Mouse (Mus musculus) megakaryocyte, adult 5-6 weeks (primary cell): ENCODE measurements around the gene Mtmr12. TPM values are rescaled to one million over a fixed set of nuclear protein-coding genes. Genes with fewer than 3 reads are reported as not detected.

Experiments
- ATAC-seq: 2 replicates; pipeline ENCODE4 v1.8.0; 2016; ENCODE audit warnings: mild to moderate bottlenecking, inconsistent platforms; ENCODE audit not compliant: poor library complexity, severe bottlenecking
- total RNA-seq, 2 experiments: library from RNA; stranded (forward) in 1 of 2; stranded (reverse) in 1 of 2; fragments of 153-499, 151-499 nt in 1 of 2; fragments of 221-1000, 200-1000 nt in 1 of 2; gene quantifications; 2 replicates each; pipeline versions ENCODE4 v1.2.3 to v1.2.4; 2015 to 2017

The Mtmr12 gene
- total RNA-seq, 2 experiments from 2014 or later: 17.4 to 20.6 TPM

DNA sequence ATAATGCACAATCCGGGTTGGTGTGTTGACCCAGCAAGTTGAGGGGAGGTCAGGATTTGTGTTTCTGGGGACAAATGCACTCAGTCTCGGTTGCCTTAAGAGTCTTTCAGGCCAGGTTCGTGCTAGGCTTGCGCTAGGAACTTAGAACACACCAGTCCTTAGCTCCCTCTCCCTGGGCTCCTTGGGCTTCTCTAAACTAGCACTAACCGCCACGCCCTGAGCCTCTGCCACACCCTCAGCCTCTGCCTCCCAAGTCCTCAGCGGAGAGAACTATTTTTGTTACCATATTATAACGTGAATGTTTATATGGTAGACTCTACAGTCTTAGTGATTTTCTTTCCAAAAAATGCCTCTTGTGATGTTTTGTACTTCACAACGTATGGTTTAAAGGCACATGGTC, 66.5 kb downstream of the Mtmr12 start:
- no peak for ATAC-seq

DNA sequence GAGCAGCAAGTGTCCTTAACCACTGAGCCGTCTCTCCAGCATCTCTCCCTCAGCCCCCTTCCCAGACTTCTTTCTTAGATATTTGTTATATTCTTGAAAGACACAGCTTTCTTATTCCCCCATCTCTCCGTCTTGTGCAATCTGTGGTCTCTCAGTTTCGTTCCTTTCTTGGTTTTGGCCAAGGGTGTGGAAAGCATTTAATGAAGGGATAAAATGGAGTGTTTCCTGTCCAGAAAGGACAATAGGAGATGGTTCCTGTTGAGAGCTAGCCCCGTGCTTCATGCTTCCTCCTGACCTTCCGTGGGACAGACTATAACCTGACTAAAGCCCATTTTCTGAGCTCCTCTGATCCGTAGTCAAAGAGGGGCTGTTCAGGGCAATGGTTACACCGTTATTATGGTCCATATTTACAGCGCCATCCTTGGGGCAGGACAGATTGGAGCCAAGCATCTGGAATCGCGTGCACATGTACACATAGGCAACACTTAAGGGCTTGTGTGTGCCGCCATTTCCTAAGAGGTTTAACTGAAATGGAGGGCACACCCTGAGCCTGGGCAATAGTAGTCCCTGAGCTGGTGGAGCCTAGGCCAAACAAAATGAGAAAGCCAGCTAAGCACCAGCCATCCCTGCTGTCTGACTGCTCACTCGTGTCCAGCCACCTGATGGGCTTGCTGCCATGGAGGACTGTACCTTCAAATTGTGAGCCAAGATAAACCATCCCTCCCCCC, 68.7 kb downstream of the Mtmr12 start:
- peak; percentile 67 for ATAC-seq

DNA sequence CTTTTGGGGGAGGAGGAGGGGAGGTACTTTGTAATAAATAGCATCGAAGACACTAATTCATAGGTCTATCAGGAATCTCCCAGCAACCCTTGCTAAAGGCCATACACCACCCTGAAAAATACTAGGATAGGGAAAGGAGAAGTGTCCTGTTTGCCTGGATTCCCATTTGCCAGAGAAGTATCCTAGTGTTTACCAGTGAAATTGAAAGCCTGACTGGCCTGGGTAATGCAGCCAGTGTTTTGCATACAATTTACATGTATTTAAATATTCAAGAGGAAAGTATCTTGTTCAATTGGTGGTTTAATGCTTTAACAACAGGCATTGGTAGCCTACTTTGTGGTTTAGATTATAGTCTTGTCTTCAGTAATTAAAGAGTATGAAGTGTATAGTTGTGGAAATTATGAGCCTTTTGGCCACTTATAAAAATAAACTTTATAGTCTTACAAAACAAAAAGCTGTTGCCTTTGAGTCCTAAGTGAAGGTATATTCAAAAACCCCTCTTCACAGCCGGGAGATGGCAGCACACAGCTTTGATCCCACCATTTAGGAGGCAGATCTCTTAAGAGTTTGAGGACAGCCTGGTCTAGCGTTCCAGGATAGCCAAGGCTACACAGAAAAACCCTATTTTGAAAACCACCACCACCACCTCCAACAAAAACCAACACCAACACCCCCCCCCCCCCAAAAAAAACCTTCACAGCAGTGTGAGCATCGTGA, 69.4 kb downstream of the Mtmr12 start:
- ATAC-seq: no peak

DNA sequence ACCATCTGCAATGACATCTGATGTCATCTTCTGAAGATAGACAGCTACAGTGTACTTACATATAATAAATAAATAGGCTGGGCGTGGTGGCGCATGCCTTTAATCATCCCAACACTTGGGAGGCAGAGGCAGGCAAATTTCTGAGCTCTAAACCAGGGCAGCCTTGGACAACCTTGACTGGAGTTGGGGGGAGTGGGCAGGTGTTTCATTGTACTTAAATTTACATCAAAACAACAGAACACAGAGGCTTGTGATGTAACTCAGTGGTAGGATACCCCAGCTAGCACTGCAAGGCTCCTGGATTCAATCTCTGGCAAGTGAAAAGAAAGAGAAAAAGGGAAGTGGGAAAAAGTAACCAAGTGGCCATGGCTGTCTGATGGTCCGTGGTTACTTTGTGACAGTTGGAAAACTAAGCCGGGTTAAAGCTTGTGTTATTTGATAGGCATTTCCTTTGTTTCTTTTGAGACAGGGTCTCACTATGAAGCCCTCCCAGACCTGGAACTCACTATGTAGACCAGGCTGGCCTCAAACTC, 70.3 kb downstream of the Mtmr12 start:
- ATAC-seq: peak; percentile 61

DNA sequence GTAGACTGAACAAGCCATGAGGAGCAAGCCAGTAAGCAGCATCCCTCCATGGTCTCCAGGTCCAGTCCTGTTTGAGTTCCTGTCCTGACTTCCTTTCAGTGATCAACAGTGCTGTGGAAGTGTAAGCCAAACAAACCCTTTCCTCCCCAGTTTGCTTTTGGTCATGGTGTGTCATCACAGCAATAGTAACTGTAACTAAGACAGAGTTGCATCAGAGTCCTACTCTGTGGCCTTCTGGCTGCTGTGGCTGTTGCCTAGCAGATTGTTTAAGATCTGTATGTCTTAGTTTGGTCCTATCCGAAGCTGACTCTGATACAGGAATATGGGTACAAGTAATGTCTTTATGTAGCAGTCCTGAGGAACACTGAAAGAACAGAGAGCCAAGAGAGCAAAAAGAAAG, 75.0 kb downstream of the Mtmr12 start:
- ATAC-seq: no peak

DNA sequence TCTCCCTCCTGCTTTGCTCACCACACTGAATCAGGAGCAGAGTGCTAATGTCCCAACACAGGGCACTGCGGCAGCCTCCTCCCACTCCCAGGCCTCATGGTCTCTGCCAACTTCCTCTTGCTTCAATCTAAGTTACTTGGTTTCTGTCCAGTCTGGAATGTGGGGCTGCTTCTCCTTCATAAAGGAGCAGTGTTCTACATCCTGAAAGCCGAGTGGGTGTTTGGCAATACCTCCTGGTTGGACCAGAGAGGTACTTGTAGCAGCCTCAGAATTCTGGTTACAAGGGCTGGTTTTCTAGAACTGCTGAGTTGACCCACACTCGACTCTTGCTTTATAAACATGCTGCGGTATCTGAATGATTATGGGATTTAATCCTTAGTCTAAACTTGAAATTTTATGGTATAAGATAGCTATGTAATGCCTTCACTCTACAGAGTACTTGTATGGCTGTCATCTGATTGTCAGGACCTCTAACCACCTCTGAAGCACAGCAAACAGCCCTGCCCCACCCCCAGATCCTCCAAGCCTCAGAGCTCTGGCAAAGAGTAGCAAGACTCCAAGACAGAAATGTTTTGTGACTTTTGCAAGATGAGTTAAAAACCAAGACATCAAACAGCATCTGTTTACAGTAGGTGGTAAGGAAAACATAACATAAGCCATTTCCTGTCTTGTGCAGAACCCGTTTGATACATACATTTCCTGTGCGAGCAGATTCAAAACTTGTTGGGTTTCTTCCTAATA, 80.1 kb downstream of the Mtmr12 start:
- peak; percentile 52 for ATAC-seq

DNA sequence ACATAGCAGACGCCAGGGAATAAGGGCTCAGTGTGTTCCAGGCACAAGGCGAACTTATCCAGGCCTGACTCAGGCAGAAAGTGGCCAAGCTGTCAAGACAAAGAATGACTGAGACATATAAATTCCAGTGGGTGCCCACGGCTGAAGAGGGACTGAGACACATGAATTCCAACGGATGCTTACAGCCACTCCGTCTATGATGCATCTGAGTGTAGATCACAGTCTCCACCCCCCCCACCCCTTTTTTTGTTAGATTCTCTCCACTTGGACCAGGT, 80.6 kb downstream of the Mtmr12 start:
- no peak for ATAC-seq

DNA sequence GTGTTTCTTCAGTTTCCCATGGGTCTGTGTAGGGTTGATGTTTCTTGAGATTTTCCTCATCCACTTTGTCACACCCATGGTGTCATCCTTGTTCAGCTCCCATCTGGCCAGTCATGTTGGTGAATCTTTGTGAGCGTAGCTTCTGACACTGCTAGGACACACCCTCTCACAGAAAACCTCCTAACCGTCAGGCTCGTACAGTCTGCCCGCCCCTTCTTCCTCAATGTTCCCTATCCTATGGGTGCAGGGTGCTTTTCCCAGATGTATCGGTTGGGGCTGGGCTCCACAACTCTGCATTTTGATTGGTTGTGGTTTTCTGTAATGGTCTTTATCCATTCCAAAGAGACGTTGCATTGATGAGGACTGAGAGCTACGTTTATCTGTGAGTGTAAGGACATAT, 85.5 kb downstream of the Mtmr12 start:
- ATAC-seq: no peak

DNA sequence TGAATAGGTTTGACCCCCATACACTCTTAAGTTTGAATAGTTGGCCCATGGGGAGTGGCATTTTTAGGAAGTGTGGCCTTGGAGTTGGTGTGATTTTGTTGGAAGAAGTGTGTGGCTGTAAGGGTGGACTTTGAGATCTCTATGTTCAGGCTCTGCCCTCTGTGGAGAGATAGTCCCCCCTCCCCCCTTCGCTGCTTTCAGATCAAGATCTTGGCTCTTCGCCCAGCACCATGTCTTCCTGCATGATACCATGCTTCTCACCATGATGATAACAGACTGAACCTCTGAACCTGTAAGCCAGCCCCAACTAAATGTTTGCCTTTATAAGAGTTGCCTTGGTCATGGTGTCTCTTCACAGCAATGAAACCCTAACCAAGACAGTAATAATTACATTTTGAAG, 86.9 kb downstream of the Mtmr12 start:
- no peak for ATAC-seq

DNA sequence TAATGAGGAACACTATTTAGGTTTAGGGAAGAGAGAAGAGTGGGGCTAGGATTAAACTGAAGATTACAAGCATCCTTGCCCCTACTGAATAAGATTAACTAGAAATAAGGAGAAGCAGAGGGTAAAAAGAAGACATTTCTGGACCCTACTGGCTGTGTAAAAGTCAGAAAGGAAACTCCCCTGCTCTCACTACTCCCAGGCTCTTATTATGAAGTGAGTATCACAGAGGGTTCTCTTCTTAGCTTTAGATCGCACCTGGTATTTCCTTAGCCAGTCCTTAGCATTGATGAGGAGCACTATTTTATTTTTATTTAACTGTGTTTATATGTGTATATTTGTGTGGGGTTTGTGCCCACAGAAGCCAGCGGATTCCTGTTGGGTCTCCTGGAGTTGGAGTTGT, 91.4 kb downstream of the Mtmr12 start:
- ATAC-seq: no peak

DNA sequence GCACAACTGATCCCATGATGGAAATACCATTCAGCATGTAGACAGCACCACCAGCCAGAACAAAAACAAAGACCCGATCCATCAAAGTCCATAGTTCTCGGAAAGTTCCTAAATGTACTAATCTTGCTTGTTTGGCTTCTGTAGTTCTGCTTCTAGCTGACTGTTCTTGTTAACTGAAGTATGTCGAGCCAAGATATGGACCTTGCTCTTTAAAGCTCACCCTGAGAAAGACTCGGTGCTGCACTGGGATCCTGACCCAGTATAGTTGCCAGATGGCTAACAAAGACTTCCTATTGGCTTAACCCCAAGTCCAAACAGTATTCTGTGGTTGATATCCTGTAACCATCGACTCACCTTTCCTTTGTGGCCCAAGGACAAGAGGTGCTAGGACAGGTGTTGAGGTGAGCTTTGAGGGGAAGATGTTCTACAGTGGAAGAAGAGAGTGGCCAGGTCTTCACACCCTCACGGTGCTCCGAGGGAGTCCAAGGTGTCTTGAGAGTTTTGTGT, 93.5 kb downstream of the Mtmr12 start:
- ATAC-seq: no peak

DNA sequence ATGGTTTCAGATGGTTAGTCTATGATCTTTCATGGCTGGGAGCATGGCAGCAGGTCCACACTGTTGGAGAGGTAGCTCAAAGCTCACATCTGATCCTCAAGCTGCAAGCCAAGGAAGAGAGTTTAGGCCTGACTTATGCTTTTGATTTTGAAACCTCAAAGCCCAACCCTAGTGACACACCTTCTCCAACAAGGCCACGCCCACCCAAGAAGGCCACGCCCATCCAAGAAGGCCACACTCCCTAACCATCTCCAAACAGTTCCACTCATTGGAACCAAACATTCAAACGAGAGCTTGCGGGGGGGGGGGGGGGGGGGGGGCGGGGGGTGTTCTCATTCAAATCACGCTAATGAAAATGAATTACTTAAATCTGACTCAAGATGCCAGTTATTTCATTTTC, 96.9 kb downstream of the Mtmr12 start:
- no peak for ATAC-seq

DNA sequence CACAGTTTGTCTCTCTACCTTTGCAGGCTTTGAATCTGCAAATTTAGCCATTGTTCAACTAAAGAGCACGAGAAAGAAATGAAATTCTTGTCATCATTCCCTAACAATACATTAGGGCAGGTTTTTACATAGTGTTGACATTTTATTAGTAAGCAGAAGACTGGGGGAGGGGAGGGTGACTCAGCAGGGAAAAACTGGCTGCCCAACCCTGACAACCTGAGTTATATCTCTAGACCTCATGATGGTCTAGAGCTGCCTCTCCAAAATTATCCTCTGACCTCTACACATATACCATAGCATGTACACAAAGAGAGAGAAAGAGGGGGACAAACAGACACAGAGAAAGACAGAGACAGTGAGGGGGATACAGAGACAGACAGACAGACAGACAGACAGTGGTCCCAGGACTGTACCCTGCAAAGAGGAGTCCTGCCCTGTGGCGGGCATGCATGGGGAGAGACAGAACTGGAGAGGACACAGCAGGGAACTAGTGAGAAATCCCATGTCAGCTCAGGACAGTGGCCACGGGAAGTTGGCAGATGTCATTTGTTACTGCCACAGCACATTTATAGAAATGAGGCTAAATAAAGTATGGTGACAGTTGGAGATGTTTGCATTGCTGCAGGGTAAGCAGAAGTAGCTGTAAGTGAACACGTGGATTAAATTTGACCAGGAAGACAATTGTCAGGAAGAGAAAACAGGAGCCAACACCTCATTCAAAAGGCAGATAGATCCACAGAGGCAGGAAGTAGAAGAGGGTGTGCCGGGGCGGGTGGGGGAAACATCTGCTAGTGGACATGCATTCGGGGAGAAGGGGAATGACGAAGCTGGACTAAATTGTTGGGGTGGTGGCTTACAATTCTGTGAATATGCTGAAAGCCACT, 101.6 kb downstream of the Mtmr12 start:
- ATAC-seq: peak; percentile 54

DNA sequence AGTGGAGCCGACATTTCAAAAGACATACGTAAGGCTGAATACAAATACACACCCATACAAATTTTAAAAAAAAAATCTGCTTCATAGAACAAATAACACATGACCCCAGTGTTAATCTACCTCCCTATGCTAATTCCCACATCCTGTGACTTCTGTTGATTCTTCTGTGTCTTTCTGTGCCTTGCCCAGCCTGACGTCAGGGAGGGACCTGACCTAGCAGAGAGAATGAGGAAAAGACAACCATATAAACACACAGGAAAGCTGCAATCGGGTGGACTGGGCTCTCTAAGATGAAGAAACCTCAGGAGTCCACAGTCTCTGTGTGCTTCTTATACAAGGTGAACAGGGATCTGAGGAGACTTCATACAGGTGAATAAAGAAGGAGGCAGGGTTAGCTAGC, 102.3 kb downstream of the Mtmr12 start:
- no peak for ATAC-seq

DNA sequence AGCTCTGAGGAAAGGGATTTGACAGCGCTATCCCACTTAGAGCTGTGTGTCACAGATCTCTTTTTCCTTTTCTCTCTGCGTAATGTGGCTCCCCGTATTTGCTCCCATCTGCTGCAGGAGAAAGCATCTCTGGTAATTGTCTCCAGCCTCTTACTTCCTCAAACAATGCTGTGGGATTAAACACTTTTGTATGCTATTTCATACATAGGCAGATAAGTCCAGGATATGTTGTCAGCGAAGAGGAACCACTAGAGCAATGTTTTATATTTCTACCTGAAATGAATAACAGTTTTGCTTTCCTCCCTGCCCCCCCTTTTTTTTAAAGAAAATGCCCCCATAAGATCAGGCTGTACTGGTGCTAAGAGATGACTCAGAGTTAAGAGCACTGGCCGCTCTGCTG, 103.7 kb downstream of the Mtmr12 start:
- no peak for ATAC-seq

DNA sequence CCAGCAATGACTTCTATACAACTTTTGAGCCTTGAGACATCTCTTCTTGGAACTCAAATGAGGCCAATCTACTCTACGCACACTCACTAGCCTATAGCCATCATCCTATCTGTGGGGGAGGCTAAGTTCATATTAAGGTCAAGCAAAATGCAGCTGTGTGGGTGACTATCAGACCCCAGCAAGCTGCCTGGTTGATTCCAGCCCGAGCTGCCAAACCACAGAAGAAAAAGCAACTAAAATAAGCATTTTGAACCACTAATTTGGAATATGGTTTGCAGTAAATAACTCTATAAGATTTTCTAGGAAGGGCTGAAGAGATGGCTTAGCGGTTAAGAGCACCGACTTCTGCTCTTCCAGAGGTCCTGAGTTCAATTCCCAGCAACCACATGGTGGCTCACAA, 105.8 kb downstream of the Mtmr12 start:
- ATAC-seq: no peak

DNA sequence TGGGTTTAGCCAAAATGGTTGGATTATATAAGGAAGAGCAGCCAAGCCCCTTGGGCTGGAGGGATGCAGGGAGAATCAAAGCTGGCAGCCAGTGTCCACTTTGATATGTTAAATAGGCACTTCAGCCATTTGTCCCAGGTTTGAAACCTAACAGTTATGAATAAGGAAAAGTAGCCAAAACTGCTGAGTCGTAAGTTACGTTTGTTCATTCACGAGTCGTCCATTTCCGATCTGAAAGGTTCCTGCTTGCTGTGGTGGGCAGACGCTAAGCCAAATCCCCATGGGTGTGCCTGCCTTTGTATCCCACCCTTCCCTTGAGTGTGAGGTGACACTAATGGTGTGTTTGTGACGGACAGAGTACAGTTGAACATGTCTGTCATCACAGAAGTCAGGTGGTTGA, 106.6 kb downstream of the Mtmr12 start:
- no peak for ATAC-seq

DNA sequence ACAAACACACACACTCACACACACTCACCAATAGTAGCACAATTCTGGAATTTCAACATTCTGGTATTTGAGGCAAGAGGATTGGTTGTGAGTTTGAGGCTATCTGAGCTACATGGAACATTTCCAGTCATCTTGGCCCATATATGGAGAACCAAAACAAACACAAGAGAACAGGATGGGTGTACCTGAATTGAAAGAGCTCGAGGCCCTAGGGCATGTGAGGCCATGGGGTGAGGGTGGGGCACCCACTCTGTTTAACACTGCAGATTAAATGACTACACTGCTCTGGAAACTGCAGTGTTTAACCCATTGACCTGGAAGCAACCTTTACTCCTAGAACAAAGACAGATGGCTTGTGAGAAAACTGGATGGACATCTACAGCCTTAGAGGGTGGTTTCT, 108.4 kb downstream of the Mtmr12 start:
- no peak for ATAC-seq

DNA sequence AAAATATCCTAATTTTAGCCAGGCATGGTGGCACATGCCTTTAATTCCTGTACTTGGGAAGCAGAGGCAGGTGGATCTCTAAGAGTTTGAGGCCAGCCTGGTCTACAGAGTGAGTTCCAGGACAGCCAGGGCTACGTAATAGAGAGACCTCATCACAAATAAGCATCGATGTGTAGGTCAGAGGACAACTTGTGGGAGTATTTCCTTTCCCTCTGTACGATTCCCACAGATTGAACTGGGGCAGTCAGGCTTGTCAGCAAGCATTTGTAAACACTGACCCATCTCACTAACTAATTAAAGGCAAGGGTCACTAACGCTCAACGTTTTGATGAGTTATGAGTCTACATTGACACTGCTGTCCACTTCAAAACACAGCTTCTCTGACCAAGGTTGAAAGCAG, 109.8 kb downstream of the Mtmr12 start:
- ATAC-seq: no peak

DNA sequence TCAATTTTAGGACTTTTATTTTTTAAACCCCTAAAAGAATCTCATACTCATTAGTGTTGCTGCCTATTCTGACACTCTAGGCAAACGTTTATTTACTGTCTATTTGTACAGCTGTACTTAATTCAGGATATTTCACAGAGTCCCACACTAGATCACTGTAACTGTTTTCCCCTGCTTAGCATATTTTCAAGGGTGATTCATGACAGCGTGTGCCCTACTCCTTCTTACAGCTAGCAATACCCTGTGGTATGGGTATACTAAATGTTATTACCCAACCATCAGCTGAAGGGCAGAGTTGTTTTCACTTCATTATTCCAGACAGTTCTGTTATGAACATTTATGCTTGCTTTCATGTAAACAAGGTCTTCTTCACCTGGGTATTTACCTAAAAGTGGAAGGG, 111.2 kb downstream of the Mtmr12 start:
- ATAC-seq: no peak

DNA sequence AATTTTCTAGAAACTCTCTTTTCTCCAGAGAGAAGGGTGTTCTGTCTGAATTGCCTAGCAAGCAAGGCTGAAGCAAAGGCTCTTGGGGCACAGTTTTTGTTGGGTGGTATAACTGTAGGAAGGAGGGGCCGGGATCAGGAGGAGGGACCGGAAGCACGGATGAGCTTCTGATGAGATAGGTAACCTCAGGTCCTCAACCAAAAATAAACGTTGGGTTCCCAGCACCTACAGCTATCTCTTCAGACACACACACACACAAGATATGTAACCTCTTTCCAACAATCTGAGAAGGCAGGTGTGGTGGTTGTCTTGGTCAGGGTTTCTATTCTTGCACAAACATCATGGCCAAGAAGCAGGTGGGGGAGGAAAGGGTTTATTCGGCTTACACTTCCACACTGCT, 112.5 kb downstream of the Mtmr12 start:
- ATAC-seq: no peak
